Mouse (Mus musculus) embryonic facial prominence, embryonic 13.5 days (tissue): Measurements from ENCODE around the gene Slc35b1. TPM values are rescaled to one million over a fixed set of nuclear protein-coding genes. Genes with fewer than 3 reads are reported as not detected.

Source experiments
- ATAC-seq: fragments of 200-750 bp; cut with Nextera tagmentation; 2 replicates; pipeline ENCODE4 v1.8.0; 2017; ENCODE audit warnings: low read depth; ENCODE audit not compliant: insufficient number of reproducible peaks, insufficient read depth, low FRiP score, low TSS enrichment
- H3K27ac ChIP-seq: fragments of 300-500 bp; sonication (generic); 2 replicates; pipeline ENCODE4 v1.5.1; 2015; ENCODE audit warnings: moderate library complexity, mild to moderate bottlenecking, inconsistent platforms
- H3K27me3 ChIP-seq: fragments of 300-500 bp; sonication (generic); 2 replicates; pipeline ENCODE4 v1.6.1; 2015; ENCODE audit warnings: mild to moderate bottlenecking, inconsistent platforms
- H3K36me3 ChIP-seq: fragments of 300-500 bp; sonication (generic); 2 replicates; pipeline ENCODE4 v1.6.1; 2015; ENCODE audit warnings: mild to moderate bottlenecking, inconsistent platforms
- H3K4me1 ChIP-seq: fragments of 300-500 bp; sonication (generic); 2 replicates; pipeline ENCODE4 v1.6.1; 2015; ENCODE audit warnings: inconsistent platforms
- H3K4me2 ChIP-seq: fragments of 300-500 bp; sonication (generic); 2 replicates; pipeline ENCODE4 v1.6.1; 2015; ENCODE audit warnings: moderate library complexity, mild to moderate bottlenecking, inconsistent platforms
- H3K4me3 ChIP-seq: fragments of 300-500 bp; sonication (generic); 2 replicates; pipeline ENCODE4 v1.5.1; 2015; ENCODE audit warnings: mild to moderate bottlenecking, inconsistent platforms
- H3K9ac ChIP-seq: fragments of 300-500 bp; sonication (generic); 2 replicates; pipeline ENCODE4 v1.6.1; 2015; ENCODE audit warnings: mild to moderate bottlenecking, inconsistent platforms
- H3K9me3 ChIP-seq: fragments of 300-500 bp; sonication (generic); 2 replicates; pipeline ENCODE4 v1.6.1; 2016; ENCODE audit warnings: inconsistent platforms
- WGBS: fragments of 180-500 bp; shearing (Covaris S2); methylation state at CpG from one replicate; pipeline ENCODE4 v1.1.7; 2015; ENCODE audit warnings: mixed read lengths; 5-methylcytosine and 5-hydroxymethylcytosine counted together
- polyA plus RNA-seq: library from polyadenylated mRNA; unstranded; fragments of >200 nt; fragmentation: Nextera tagmentation; extraction: Ambion mirVana; gene quantifications from 2 replicates; pipeline ENCODE4 v1.2.1, GENCODE M21; 2015

Gene Slc35b1
- polyA plus RNA-seq, 1 experiment from 2014 or later: 133 TPM

GRCm38 (mm10) chr11:95352686-95353085 is 31.8 kb upstream of the Slc35b1 start:
- Histone ChIP-seq H3K4me2 (no peak overlapping the region), H3K27ac (no peak overlapping the region), H3K27me3 (no peaks in the 10 kb centered on the region), H3K4me1 (peaks cover 25% of the 10 kb centered on the region), H3K4me3 (no peak overlapping the region), H3K9me3 (no peaks in the 10 kb centered on the region), H3K36me3 (peaks cover 25% of the 10 kb centered on the region), H3K9ac (no peak overlapping the region)
- WGBS: 87% methylated on average over 2 of the region's 2 CpGs
- ATAC-seq: no peak

GRCm38 (mm10) chr11:95353226-95353625 is 31.3 kb upstream of the Slc35b1 start:
- ATAC-seq: no peak
- Histone ChIP-seq H3K4me2 (no peak overlapping the region), H3K36me3 (peaks cover 20% of the 10 kb centered on the region), H3K4me1 (peaks cover 29% of the 10 kb centered on the region), H3K27ac (no peak overlapping the region), H3K27me3 (no peaks in the 10 kb centered on the region), H3K9ac (no peak overlapping the region), H3K4me3 (no peak overlapping the region), H3K9me3 (no peaks in the 10 kb centered on the region)
- WGBS: 88% methylated on average over 9 of the region's 9 CpGs

DNA sequence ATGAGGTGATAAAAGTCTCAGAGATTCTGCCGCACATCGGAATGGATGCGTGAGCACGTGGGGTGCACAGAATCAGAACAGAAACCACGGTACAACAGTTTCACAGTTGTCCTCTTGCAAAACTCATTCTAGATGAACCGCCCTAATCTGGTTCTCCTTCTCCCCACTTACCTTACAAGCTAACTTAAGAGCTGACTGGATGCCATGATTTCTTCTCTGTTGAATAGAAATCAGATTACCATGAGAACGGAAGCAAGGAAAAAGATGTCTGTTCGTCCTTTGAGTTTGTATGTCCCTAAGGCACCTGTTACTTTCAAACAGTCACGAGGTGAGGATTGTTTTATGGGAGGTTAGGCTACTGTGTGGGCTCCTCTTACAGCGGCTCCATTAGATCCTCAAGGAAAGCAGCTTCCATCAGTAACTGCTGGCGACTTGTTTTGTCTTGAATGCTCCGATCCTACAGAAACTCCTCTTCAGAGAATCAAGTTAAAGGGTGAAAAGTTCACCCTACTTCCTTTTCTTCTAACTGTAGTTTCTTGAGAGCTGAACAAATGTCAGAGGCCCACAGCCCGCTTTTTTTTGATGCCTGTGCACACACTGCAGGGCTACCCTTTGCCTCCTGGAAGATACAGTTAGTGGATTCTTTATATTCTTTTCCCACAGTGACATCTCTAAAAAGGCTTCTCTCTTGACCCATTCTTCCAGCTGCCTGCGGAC is 30.1 kb upstream of the Slc35b1 start:
- Histone ChIP-seq H3K9ac (no peak overlapping the region), H3K4me2 (no peak overlapping the region), H3K4me1 (peaks cover 37% of the 10 kb centered on the region), H3K4me3 (no peak overlapping the region), H3K27me3 (no peaks in the 10 kb centered on the region), H3K9me3 (no peaks in the 10 kb centered on the region), H3K27ac (no peak overlapping the region), H3K36me3 (peaks cover 10% of the 10 kb centered on the region)
- ATAC-seq: no peak
- WGBS: 90% methylated on average over 14 of the region's 14 CpGs

- Histone ChIP-seq H3K27ac (peak overlapping the region; percentile 44; the same call in 1 of the 2 replicates), H3K4me1 (peaks cover 31% of the 10 kb centered on the region)
- 80% methylated on average over 12 of the region's 12 CpGs for WGBS
Observed at GRCm38 (mm10) chr11:95354945-95355660, 29.4 kb upstream of the Slc35b1 start.

GRCm38 (mm10) chr11:95355661-95356011 is 28.9 kb upstream of the Slc35b1 start:
- Histone ChIP-seq H3K4me2 (0 out of 2 replicates have a peak overlapping the region, but pooled peaks have one; percentile 16), H3K4me3 (no peak overlapping the region), H3K9ac (no peak overlapping the region), H3K4me1 (peaks cover 27% of the 10 kb centered on the region), H3K36me3 (peaks cover 14% of the 10 kb centered on the region), H3K27me3 (no peaks in the 10 kb centered on the region), H3K27ac (peak overlapping the region; percentile 44; the same call in 1 of the 2 replicates), H3K9me3 (no peaks in the 10 kb centered on the region)
- WGBS: 96% methylated on average over 5 of the region's 5 CpGs
- ATAC-seq: no peak

More at GRCm38 (mm10) chr11:95354945-95355660, 29.4 kb upstream of the Slc35b1 start:
- Histone ChIP-seq H3K27me3 (no peaks in the 10 kb centered on the region), H3K36me3 (peaks cover 14% of the 10 kb centered on the region), H3K4me3 (no peak overlapping the region), H3K4me2 (0 out of 2 replicates have a peak overlapping the region, but pooled peaks have one; percentile 16), H3K9ac (no peak overlapping the region), H3K9me3 (no peaks in the 10 kb centered on the region)
- no peak for ATAC-seq

- Histone ChIP-seq H3K27ac (no peak overlapping the region), H3K27me3 (no peaks in the 10 kb centered on the region), H3K4me2 (no peak overlapping the region), H3K9me3 (no peaks in the 10 kb centered on the region), H3K36me3 (peaks cover 11% of the 10 kb centered on the region), H3K4me3 (no peak overlapping the region), H3K9ac (no peak overlapping the region), H3K4me1 (peaks cover 27% of the 10 kb centered on the region)
- WGBS: 85% methylated on average over 7 of the region's 7 CpGs
- no peak for ATAC-seq
Observed at GRCm38 (mm10) chr11:95356039-95356438, 28.5 kb upstream of the Slc35b1 start.

DNA sequence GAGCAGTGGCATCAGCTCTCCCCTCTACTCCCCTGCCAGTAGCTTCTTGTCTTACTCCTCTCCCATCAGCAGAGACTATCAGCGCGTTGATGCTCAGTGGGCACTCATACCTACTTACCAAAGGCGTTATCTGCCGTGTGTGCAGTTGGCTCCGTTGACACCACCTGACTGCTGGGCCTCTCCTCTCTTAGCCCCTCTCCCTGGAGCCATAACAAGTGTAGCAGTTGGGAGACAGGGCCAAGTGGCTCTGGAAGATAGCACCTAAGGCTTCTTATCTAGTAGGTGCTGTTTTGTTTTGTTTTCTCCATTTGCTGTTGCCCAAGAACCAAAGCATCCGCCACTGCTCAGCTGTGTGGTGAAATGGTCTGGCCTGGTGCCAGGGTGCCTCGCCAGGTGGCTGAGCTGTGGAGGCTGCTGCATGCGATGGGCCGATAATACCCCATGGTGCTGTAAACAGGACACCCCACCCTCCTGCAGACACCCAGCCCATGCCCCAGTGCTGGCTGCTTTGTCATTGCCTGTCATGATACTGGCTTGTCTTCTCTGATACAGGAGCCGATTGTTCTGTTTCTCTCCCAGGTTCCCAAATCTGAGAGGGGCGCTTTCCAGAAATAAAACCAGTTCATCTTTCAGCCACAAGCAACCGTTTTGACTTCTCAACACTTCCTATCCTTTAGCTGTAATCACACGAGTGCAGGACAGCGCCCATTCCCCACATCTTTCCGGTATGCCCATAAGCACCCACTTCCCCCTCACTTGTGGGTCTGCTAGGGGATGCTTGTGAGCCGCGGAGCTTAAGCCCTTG is 27.8 kb upstream of the Slc35b1 start:
- Histone ChIP-seq H3K36me3 (peaks cover 7% of the 10 kb centered on the region), H3K27me3 (no peaks in the 10 kb centered on the region), H3K9ac (no peak overlapping the region), H3K4me1 (peaks cover 27% of the 10 kb centered on the region), H3K27ac (0 out of 2 replicates have a peak overlapping the region, but pooled peaks have one; percentile 12), H3K9me3 (no peaks in the 10 kb centered on the region), H3K4me2 (no peak overlapping the region), H3K4me3 (no peak overlapping the region)
- WGBS: 81% methylated on average over 17 of the region's 17 CpGs
- 0 out of 2 replicates have a peak, but pooled peaks have one; percentile 37 for ATAC-seq

DNA sequence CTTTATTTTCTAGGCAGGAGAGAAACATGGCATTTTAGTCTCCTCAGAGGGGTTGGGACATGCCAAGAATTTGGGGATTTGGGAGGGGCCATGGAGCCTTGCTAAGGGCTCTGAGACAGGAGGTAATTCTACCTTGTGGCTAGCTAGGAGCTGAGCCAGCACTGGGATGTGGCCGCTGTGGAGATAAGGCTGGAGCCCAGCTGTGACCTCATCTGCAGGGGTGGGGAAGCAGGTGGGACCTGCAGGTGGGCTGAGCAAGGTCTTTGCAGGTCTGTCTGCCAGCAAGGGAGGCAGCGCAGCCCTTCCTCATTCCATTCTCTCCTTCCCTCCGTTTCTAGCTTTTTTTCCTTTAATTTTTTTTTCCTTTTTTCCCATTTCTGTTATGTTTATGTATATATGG is 26.2 kb upstream of the Slc35b1 start:
- Histone ChIP-seq H3K9ac (no peak overlapping the region), H3K9me3 (no peaks in the 10 kb centered on the region), H3K27me3 (no peaks in the 10 kb centered on the region), H3K4me3 (no peak overlapping the region), H3K4me2 (no peak overlapping the region), H3K27ac (peak overlapping the region; percentile 52), H3K4me1 (peaks cover 27% of the 10 kb centered on the region), H3K36me3 (peaks cover 7% of the 10 kb centered on the region)
- 45% methylated on average over 3 of the region's 3 CpGs for WGBS
- no peak for ATAC-seq

GRCm38 (mm10) chr11:95364388-95364787 is 20.1 kb upstream of the Slc35b1 start:
- peaks cover 23% of the 10 kb centered on the region for H3K36me3 ChIP-seq
- WGBS: 82% methylated on average over 5 of the region's 5 CpGs

GRCm38 (mm10) chr11:95365596-95365995 is 18.9 kb upstream of the Slc35b1 start:
- no peak for ATAC-seq
- Histone ChIP-seq H3K9me3 (no peaks in the 10 kb centered on the region), H3K27me3 (no peaks in the 10 kb centered on the region), H3K9ac (no peak overlapping the region), H3K36me3 (peaks cover 28% of the 10 kb centered on the region), H3K4me2 (no peak overlapping the region), H3K4me3 (no peak overlapping the region), H3K27ac (no peak overlapping the region), H3K4me1 (peaks cover 8% of the 10 kb centered on the region)
- WGBS: 81% methylated on average over 10 of the region's 10 CpGs

More at GRCm38 (mm10) chr11:95364388-95364787, 20.1 kb upstream of the Slc35b1 start:
- no peak overlapping the region for H3K4me2 ChIP-seq
- no peaks in the 10 kb centered on the region for H3K9me3 ChIP-seq
- H3K4me3 ChIP-seq: no peak overlapping the region
- no peaks in the 10 kb centered on the region for H3K27me3 ChIP-seq
- H3K9ac ChIP-seq: no peak overlapping the region; the same call in 1 of the 2 replicates
- H3K27ac ChIP-seq: no peak overlapping the region
- ATAC-seq: no peak
- H3K4me1 ChIP-seq: peaks cover 8% of the 10 kb centered on the region

GRCm38 (mm10) chr11:95366280-95366897 is 18.1 kb upstream of the Slc35b1 start:
- Histone ChIP-seq H3K4me3 (no peak overlapping the region), H3K27ac (peak overlapping the region; percentile 22; the same call in 1 of the 2 replicates), H3K36me3 (peaks cover 32% of the 10 kb centered on the region), H3K4me1 (peaks cover 8% of the 10 kb centered on the region), H3K27me3 (no peaks in the 10 kb centered on the region), H3K9me3 (no peaks in the 10 kb centered on the region), H3K9ac (0 out of 2 replicates have a peak overlapping the region, but pooled peaks have one; percentile 8), H3K4me2 (no peak overlapping the region)
- no peak for ATAC-seq
- whole genome bisulfite sequencing: 74% methylated on average over 6 of the region's 6 CpGs
